Mouse (Mus musculus): ENCODE results near the gene Lifr. TPM values are rescaled to one million over a fixed set of nuclear protein-coding genes. Genes with fewer than 3 reads are reported as not detected.
A peak's percentile ranks its signal among the peaks of the same experiment; 100 is the strongest.

Lifr gene
- total and polyA plus RNA-seq, 2 experiments = 134 to 431 TPM

- Histone ChIP-seq H3K27ac (replicated peaks; ENCODE audit: insufficient read depth, low read depth, low read length) (peak overlapping the region; percentile 33; the same call in 1 of the 2 replicates), H3K4me3 (ENCODE audit: insufficient read depth, low read depth, low read length) (no peak overlapping the region), H3K9ac (ENCODE audit: low read depth, low read length) (no peak overlapping the region), H3K36me3 (ENCODE audit: control insufficient read depth, insufficient read depth, low read length) (peaks cover under 1% of the 10 kb centered on the region), H3K4me1 (ENCODE audit: control insufficient read depth, insufficient read depth, low read length) (peaks cover 40% of the 10 kb centered on the region), H3K27me3 (ENCODE audit: control insufficient read depth, insufficient read depth, low read length) (no peaks in the 10 kb centered on the region), H3K79me2 (ENCODE audit: control insufficient read depth, insufficient read depth, low read length) (peaks cover 44% of the 10 kb centered on the region; the same call in 1 of the 2 replicates)
- TF ChIP-seq CTCF (IDR thresholded peaks at IDR 0.05; ENCODE audit: low read depth, low read length) = no peak
- TF ChIP-seq POLR2A (IDR thresholded peaks at IDR 0.05; ENCODE audit: extremely low read depth, insufficient read depth, low read length) = no peak
- WGBS = 25% methylated on average over 8 of the region's 8 CpGs
- peak; percentile 83 for DNase-seq (ENCODE audit: extremely low read depth, low read depth, low spot score)
Observed at GRCm38 (mm10) chr15:7146529-7146928, 56.1 kb downstream of the Lifr start.

GRCm38 (mm10) chr15:7149796-7150195 is 59.4 kb downstream of the Lifr start:
- Histone ChIP-seq H3K79me2 (ENCODE audit: control insufficient read depth, insufficient read depth, low read length) (peaks cover 41% of the 10 kb centered on the region), H3K27ac (replicated peaks; ENCODE audit: insufficient read depth, low read depth, low read length) (no peak overlapping the region), H3K4me3 (ENCODE audit: insufficient read depth, low read depth, low read length) (no peak overlapping the region), H3K36me3 (ENCODE audit: control insufficient read depth, insufficient read depth, low read length) (peaks cover 16% of the 10 kb centered on the region), H3K9ac (ENCODE audit: low read depth, low read length) (no peak overlapping the region), H3K4me1 (ENCODE audit: control insufficient read depth, insufficient read depth, low read length) (peaks cover 32% of the 10 kb centered on the region), H3K27me3 (ENCODE audit: control insufficient read depth, insufficient read depth, low read length) (no peaks in the 10 kb centered on the region)
- no peak for TF ChIP-seq POLR2A (IDR thresholded peaks at IDR 0.05; ENCODE audit: extremely low read depth, insufficient read depth, low read length)
- no peak for TF ChIP-seq CTCF (IDR thresholded peaks at IDR 0.05; ENCODE audit: low read depth, low read length)
- no peak for DNase-seq (ENCODE audit: extremely low read depth, low read depth, low spot score)
- 75% methylated on average over 18 of the region's 18 CpGs for WGBS

DNA sequence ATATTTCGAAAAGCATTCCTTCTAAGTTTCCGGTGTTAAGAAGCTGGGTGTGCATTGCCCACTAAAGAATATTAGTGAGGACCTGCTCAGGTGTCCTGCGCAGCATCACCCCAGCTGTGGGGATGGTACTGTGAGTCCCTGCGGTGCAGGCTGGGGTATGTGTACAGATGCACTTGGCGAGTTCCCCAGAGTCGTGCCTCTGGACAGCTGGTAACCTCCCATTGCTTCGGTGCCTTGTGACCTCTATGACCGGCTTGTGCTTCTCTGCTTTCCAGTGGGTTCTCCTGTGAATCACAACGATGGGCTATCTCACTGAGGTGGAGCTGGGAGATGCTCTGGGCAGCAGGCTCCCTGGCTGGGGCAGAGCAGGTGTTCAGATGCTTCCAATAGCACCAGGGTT is 60.2 kb downstream of the Lifr start:
- TF ChIP-seq POLR2A (IDR thresholded peaks at IDR 0.05; ENCODE audit: extremely low read depth, insufficient read depth, low read length) (no peak), CTCF (IDR thresholded peaks at IDR 0.05; ENCODE audit: low read depth, low read length) (no peak)
- H3K9ac ChIP-seq (ENCODE audit: low read depth, low read length) = no peak overlapping the region

GRCm38 (mm10) chr15:7152116-7152760 is 61.8 kb downstream of the Lifr start:
- no peaks in the 10 kb centered on the region for H3K27me3 ChIP-seq (ENCODE audit: control insufficient read depth, insufficient read depth, low read length)
- no peak overlapping the region for H3K9ac ChIP-seq (ENCODE audit: low read depth, low read length)
- DNase-seq (ENCODE audit: extremely low read depth, low read depth, low spot score) = no peak
- peaks cover 33% of the 10 kb centered on the region for H3K36me3 ChIP-seq (ENCODE audit: control insufficient read depth, insufficient read depth, low read length)
- H3K4me1 ChIP-seq (ENCODE audit: control insufficient read depth, insufficient read depth, low read length) = peaks cover 18% of the 10 kb centered on the region
- H3K4me3 ChIP-seq (ENCODE audit: insufficient read depth, low read depth, low read length) = no peak overlapping the region
- H3K27ac ChIP-seq (replicated peaks; ENCODE audit: insufficient read depth, low read depth, low read length) = no peak overlapping the region
- TF ChIP-seq CTCF (IDR thresholded peaks at IDR 0.05; ENCODE audit: low read depth, low read length) (no peak), POLR2A (IDR thresholded peaks at IDR 0.05; ENCODE audit: extremely low read depth, insufficient read depth, low read length) (no peak)
- WGBS = 74% methylated on average over 10 of the region's 10 CpGs
- H3K79me2 ChIP-seq (ENCODE audit: control insufficient read depth, insufficient read depth, low read length) = peaks cover 31% of the 10 kb centered on the region

More for the DNA sequence above, 60.2 kb downstream of the Lifr start:
- no peak for DNase-seq (ENCODE audit: extremely low read depth, low read depth, low spot score)
- Histone ChIP-seq H3K4me3 (ENCODE audit: insufficient read depth, low read depth, low read length) (no peak overlapping the region), H3K27ac (replicated peaks; ENCODE audit: insufficient read depth, low read depth, low read length) (no peak overlapping the region), H3K27me3 (ENCODE audit: control insufficient read depth, insufficient read depth, low read length) (no peaks in the 10 kb centered on the region), H3K79me2 (ENCODE audit: control insufficient read depth, insufficient read depth, low read length) (peaks cover 34% of the 10 kb centered on the region), H3K36me3 (ENCODE audit: control insufficient read depth, insufficient read depth, low read length) (peaks cover 20% of the 10 kb centered on the region), H3K4me1 (ENCODE audit: control insufficient read depth, insufficient read depth, low read length) (peaks cover 24% of the 10 kb centered on the region)
- 46% methylated on average over 9 of the region's 9 CpGs for WGBS

- Histone ChIP-seq H3K27ac (replicated peaks; ENCODE audit: insufficient read depth, low read depth, low read length) (0 out of 2 replicates have a peak overlapping the region, but pooled peaks have one; percentile 2), H3K4me1 (ENCODE audit: control insufficient read depth, insufficient read depth, low read length) (peaks cover 17% of the 10 kb centered on the region), H3K4me3 (ENCODE audit: insufficient read depth, low read depth, low read length) (no peak overlapping the region), H3K9ac (ENCODE audit: low read depth, low read length) (no peak overlapping the region), H3K27me3 (ENCODE audit: control insufficient read depth, insufficient read depth, low read length) (no peaks in the 10 kb centered on the region), H3K36me3 (ENCODE audit: control insufficient read depth, insufficient read depth, low read length) (peaks cover 44% of the 10 kb centered on the region), H3K79me2 (ENCODE audit: control insufficient read depth, insufficient read depth, low read length) (peaks cover 22% of the 10 kb centered on the region)
- no peak for TF ChIP-seq CTCF (IDR thresholded peaks at IDR 0.05; ENCODE audit: low read depth, low read length)
- DNase-seq (ENCODE audit: extremely low read depth, low read depth, low spot score) = peak; percentile 77
- 35% methylated on average over 15 of the region's 15 CpGs for WGBS
Observed at GRCm38 (mm10) chr15:7154010-7154736, 63.8 kb downstream of the Lifr start.

GRCm38 (mm10) chr15:7154737-7155090 is 64.3 kb downstream of the Lifr start:
- TF ChIP-seq POLR2A (IDR thresholded peaks at IDR 0.05; ENCODE audit: extremely low read depth, insufficient read depth, low read length) (no peak), CTCF (IDR thresholded peaks at IDR 0.05; ENCODE audit: low read depth, low read length) (no peak)
- WGBS = 73% methylated on average over 7 of the region's 7 CpGs

More at GRCm38 (mm10) chr15:7154737-7155090, 64.3 kb downstream of the Lifr start:
- peaks cover 20% of the 10 kb centered on the region for H3K4me1 ChIP-seq (ENCODE audit: control insufficient read depth, insufficient read depth, low read length)
- H3K36me3 ChIP-seq (ENCODE audit: control insufficient read depth, insufficient read depth, low read length) = peaks cover 47% of the 10 kb centered on the region
- DNase-seq (ENCODE audit: extremely low read depth, low read depth, low spot score) = no peak
- no peak overlapping the region for H3K9ac ChIP-seq (ENCODE audit: low read depth, low read length)
- H3K79me2 ChIP-seq (ENCODE audit: control insufficient read depth, insufficient read depth, low read length) = peaks cover 18% of the 10 kb centered on the region
- no peak overlapping the region for H3K27ac ChIP-seq (replicated peaks; ENCODE audit: insufficient read depth, low read depth, low read length)
- no peak overlapping the region for H3K4me3 ChIP-seq (ENCODE audit: insufficient read depth, low read depth, low read length)
- no peaks in the 10 kb centered on the region for H3K27me3 ChIP-seq (ENCODE audit: control insufficient read depth, insufficient read depth, low read length)
